Mouse (Mus musculus): ENCODE measurements around the gene Nop53. TPM values are rescaled to one million over a fixed set of nuclear protein-coding genes. Genes with fewer than 3 reads are reported as not detected.

Gene Nop53
- polyA plus RNA-seq, 1 experiment from 2014 or later = 139 TPM

DNA sequence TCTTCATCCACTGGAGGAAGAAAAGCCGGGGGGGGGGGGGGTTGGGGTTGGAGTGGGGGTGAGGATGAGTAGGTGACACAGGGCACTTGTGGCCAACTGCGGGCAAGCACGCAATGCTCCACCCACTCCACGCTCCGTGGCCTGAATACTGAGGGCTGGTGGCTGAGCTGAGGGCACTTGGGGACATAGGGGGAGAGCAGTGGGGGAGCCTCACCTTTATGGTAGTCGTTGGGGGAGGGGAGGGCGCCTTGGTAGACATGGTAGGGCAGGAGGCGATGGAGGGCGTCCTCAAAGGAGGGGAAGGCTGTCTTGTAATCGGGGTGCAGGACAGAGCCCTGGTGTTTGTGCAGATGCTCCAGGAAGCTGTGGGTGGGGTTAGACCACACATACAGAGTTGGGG lies 29.6 kb upstream of the Nop53 start:
- Histone ChIP-seq H3K27me3 (replicated peaks; ENCODE audit: control insufficient read depth, insufficient read depth, low read length) (no peaks in the 10 kb centered on the region), H3K9ac (replicated peaks; ENCODE audit: low read depth, low read length) (no peak overlapping the region), H3K4me3 (replicated peaks; ENCODE audit: low read length) (no peak overlapping the region), H3K27ac (ENCODE audit: low read length) (no peak overlapping the region), H3K9me3 (ENCODE audit: control insufficient read depth, low read length) (no peaks in the 10 kb centered on the region), H3K4me2 (ENCODE audit: low read length) (no peak overlapping the region), H3K36me3 (ENCODE audit: control insufficient read depth, insufficient read depth) (peaks cover 31% of the 10 kb centered on the region), H3K4me1 (replicated peaks; ENCODE audit: control insufficient read depth, insufficient read depth, low read length) (no peaks in the 10 kb centered on the region)
- WGBS = 95% methylated on average over 10 of the region's 10 CpGs
- ATAC-seq = no peak

DNA sequence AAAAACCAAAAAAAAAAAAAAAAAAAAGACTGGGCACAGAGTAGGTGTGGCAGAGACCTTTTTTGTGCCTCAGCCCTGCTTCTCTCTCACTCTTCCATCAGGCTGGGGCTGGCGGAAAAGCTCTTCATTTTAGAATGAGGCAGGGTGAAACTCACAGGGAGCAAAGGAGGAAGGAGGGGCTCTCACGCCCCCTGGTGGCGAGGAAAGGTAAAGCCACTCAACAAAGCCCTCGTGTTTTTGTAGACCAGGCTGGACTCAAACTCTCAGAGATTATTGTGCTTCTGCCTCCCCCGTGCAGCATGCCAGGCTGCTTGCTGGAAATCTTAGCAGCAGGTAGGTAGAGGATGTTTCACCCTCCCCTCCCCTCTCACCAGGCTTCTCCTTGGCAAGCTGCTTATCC lies 28.8 kb upstream of the Nop53 start:
- Histone ChIP-seq H3K4me3 (replicated peaks; ENCODE audit: low read length) (no peak overlapping the region), H3K9me3 (ENCODE audit: control insufficient read depth, low read length) (no peaks in the 10 kb centered on the region), H3K27ac (ENCODE audit: low read length) (no peak overlapping the region), H3K4me1 (replicated peaks; ENCODE audit: control insufficient read depth, insufficient read depth, low read length) (no peaks in the 10 kb centered on the region), H3K4me2 (ENCODE audit: low read length) (no peak overlapping the region), H3K9ac (replicated peaks; ENCODE audit: low read depth, low read length) (no peak overlapping the region), H3K36me3 (ENCODE audit: control insufficient read depth, insufficient read depth) (peaks cover 31% of the 10 kb centered on the region), H3K27me3 (replicated peaks; ENCODE audit: control insufficient read depth, insufficient read depth, low read length) (no peaks in the 10 kb centered on the region)
- WGBS = 56% methylated on average over 5 of the region's 5 CpGs
- ATAC-seq = no peak

DNA sequence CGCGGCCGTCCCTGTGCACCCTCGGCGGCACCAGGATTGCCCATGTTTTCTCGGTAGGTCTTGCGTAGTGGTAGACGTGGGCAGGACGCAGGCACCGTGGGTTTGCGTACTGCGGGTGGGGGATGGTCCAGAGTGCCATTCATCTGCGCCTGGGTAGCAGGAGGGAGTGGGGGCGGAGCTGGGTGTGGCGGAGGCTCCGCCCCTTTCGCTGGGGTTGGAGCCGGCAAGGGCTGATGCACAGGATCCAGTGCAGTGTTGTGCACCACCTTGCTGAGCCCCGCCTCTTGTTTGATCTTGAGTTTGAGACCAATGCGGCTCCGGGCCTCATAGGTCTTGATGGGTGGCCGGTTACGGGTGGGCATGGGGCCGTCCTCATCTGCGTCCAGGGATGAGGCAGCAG lies 26.4 kb upstream of the Nop53 start:
- no peak overlapping the region for H3K4me2 ChIP-seq (ENCODE audit: low read length)
- H3K4me1 ChIP-seq (replicated peaks; ENCODE audit: control insufficient read depth, insufficient read depth, low read length) = peaks cover 4% of the 10 kb centered on the region
- no peaks in the 10 kb centered on the region for H3K27me3 ChIP-seq (replicated peaks; ENCODE audit: control insufficient read depth, insufficient read depth, low read length)
- 0 out of 2 replicates have a peak, but pooled peaks have one; percentile 3 for ATAC-seq
- no peak overlapping the region for H3K4me3 ChIP-seq (replicated peaks; ENCODE audit: low read length)
- H3K36me3 ChIP-seq (ENCODE audit: control insufficient read depth, insufficient read depth) = peaks cover 24% of the 10 kb centered on the region
- no peak overlapping the region for H3K27ac ChIP-seq (ENCODE audit: low read length)
- no peaks in the 10 kb centered on the region for H3K9me3 ChIP-seq (ENCODE audit: control insufficient read depth, low read length)
- 57% methylated on average over 25 of the region's 25 CpGs for WGBS
- no peak overlapping the region for H3K9ac ChIP-seq (replicated peaks; ENCODE audit: low read depth, low read length)

DNA sequence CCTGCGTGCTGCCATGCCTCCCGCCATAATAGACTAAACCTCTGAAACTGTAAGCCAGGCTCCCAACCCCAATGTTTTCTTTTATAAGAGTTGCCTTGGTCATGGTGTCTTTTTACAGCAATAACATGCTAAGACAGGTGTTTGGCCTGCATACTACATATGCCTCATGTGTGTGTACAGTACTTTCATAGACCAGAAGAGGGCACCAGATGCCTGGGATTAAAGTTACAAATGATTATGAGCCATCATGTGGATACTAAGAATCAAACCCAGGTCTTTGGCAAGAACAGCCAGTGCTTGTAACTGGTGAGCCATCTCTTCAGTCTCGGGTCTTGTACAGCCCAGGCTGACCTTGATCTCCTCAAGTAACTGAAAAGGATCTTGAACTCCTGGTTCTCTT lies 23.8 kb upstream of the Nop53 start:
- 77% methylated on average over 3 of the region's 3 CpGs for WGBS
- H3K27ac ChIP-seq (ENCODE audit: low read length) = no peak overlapping the region
- no peak overlapping the region for H3K4me2 ChIP-seq (ENCODE audit: low read length)
- peaks cover 17% of the 10 kb centered on the region for H3K36me3 ChIP-seq (ENCODE audit: control insufficient read depth, insufficient read depth)
- ATAC-seq = no peak
- no peaks in the 10 kb centered on the region for H3K9me3 ChIP-seq (ENCODE audit: control insufficient read depth, low read length)
- H3K4me3 ChIP-seq (replicated peaks; ENCODE audit: low read length) = no peak overlapping the region
- H3K9ac ChIP-seq (replicated peaks; ENCODE audit: low read depth, low read length) = no peak overlapping the region
- no peaks in the 10 kb centered on the region for H3K27me3 ChIP-seq (replicated peaks; ENCODE audit: control insufficient read depth, insufficient read depth, low read length)
- peaks cover 5% of the 10 kb centered on the region for H3K4me1 ChIP-seq (replicated peaks; ENCODE audit: control insufficient read depth, insufficient read depth, low read length)

DNA sequence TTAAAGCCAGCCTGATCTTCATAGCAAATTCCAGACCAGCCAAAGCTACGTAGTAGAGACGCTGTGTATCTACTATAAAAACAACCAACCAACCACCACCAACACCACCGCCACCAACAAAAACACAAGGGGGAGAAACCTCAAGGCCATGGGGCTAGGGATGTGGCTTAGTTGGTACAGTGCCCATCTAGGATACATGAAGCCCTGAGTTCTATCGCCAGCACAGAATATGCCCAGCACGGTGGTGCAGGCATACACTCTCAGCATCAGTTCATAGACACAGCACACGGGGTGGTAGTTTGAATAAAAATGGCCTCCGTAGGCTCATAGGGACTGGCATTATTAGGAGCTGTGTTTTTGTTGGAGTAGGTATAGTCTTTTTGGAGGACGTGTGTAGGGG lies 22.4 kb upstream of the Nop53 start:
- Histone ChIP-seq H3K9me3 (ENCODE audit: control insufficient read depth, low read length) (no peaks in the 10 kb centered on the region), H3K4me3 (replicated peaks; ENCODE audit: low read length) (no peak overlapping the region), H3K27ac (ENCODE audit: low read length) (no peak overlapping the region), H3K4me1 (replicated peaks; ENCODE audit: control insufficient read depth, insufficient read depth, low read length) (peaks cover 5% of the 10 kb centered on the region), H3K36me3 (ENCODE audit: control insufficient read depth, insufficient read depth) (peaks cover 9% of the 10 kb centered on the region), H3K9ac (replicated peaks; ENCODE audit: low read depth, low read length) (no peak overlapping the region), H3K4me2 (ENCODE audit: low read length) (no peak overlapping the region), H3K27me3 (replicated peaks; ENCODE audit: control insufficient read depth, insufficient read depth, low read length) (no peaks in the 10 kb centered on the region)
- WGBS = 84% methylated on average over 8 of the region's 8 CpGs
- no peak for ATAC-seq

DNA sequence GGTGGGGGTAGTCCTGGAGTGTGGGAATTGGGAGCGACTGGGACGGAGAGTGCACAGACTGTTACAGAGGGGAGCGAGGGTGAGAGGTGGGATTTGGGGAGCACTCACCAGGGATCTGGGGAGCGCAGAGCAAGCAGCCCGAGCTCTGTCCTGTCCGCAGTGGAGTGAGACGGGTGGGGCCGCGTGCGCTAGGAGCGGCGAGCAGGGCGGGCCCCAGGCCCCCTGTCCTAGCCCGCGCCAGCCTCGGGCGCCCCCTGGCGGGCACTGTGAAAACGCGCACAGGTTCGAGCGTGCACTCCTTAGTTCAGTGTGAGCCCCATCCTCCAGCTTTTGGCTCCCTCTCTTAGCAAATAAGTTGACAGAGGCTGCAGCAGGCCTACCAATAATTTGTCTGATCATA lies 21.4 kb upstream of the Nop53 start, which contains the start of gene Ehd2:
Ehd2 (minus strand) TSS at position 256 of the 400 bp plus-strand sequence.
- under 1% methylated on average over 22 of the region's 22 CpGs for WGBS
- peak within 1 kb of the TSS; percentile 47 for H3K4me2 ChIP-seq (ENCODE audit: low read length)
- H3K9me3 ChIP-seq (ENCODE audit: control insufficient read depth, low read length) = no peaks in the 10 kb centered on the region
- no peaks in the 10 kb centered on the region for H3K27me3 ChIP-seq (replicated peaks; ENCODE audit: control insufficient read depth, insufficient read depth, low read length)
- no peak within 1 kb of the TSS for H3K27ac ChIP-seq (ENCODE audit: low read length)
- peaks cover 9% of the 10 kb centered on the region for H3K36me3 ChIP-seq (ENCODE audit: control insufficient read depth, insufficient read depth)
- peak; percentile 80 for ATAC-seq
- H3K4me1 ChIP-seq (replicated peaks; ENCODE audit: control insufficient read depth, insufficient read depth, low read length) = peaks cover 15% of the 10 kb centered on the region
- H3K9ac ChIP-seq (replicated peaks; ENCODE audit: low read depth, low read length) = peak within 1 kb of the TSS; percentile 42; the same call in 1 of the 2 replicates
- peak within 1 kb of the TSS; percentile 27 for H3K4me3 ChIP-seq (replicated peaks; ENCODE audit: low read length)

DNA sequence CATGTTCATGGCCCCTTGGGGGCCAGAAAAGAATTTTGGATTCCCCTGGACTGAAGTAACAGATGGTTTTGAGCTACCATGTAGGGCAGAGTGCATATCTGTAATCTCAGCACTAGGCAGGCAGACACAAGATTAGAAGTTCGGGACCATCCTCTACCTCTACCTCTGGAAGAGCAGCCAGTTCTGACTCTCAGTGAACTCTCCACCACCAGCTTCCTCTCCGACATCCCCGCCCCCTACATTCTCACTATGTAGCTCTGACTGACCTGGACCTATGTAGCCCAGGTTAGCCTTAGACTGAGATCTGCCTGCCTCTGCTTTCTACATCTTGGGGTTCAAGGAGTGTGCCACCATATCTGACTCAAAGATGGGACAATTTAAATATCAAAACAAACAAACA lies 20.6 kb upstream of the Nop53 start:
- Histone ChIP-seq H3K9ac (replicated peaks; ENCODE audit: low read depth, low read length) (no peak overlapping the region), H3K4me2 (ENCODE audit: low read length) (no peak overlapping the region)
- WGBS = 73% methylated on average over 3 of the region's 3 CpGs

DNA sequence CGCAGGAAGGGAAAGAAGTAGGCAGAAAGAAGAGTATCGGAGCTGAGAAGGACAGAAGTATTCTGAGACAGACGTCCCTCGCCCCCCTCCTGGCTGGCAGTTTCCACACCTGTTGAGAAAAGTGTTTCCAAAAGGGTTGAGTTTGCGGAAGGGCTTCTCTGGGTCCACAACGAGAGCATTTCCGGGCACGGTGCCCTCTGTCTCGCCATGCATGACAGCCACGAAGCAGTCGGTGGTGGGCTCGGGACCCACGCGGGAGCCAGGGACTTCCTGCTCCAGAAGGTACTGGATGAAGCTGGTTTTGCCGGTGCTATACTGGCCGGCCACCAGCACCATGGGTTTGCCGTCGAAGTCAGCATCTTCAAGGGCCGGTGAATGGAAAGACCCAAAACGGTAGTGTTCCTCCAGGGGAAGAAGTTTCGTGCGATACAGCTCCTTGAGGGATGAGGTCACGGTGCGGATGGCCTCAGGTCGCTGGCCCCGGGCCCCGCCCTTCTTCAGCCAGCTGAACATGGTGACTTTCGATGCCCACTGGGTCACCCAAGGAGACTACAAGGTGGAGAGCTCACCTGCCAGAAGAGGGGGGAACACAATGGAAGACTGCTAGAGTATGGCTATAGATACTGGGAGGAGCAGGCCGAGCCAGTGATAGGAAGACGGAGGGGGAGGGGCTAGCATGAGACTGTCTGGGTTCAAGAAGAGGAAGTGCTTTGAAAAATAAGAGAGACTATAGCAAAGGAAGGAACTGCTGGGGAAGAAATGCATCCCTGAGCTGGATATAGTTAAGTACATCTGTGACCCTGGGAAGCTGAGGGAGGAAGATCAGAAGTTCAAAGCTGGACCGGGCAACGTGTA lies 18.2 kb upstream of the Nop53 start:
- Histone ChIP-seq H3K27me3 (replicated peaks; ENCODE audit: control insufficient read depth, insufficient read depth, low read length) (no peaks in the 10 kb centered on the region), H3K9ac (replicated peaks; ENCODE audit: low read depth, low read length) (no peak overlapping the region), H3K4me2 (ENCODE audit: low read length) (no peak overlapping the region), H3K4me3 (replicated peaks; ENCODE audit: low read length) (no peak overlapping the region), H3K36me3 (ENCODE audit: control insufficient read depth, insufficient read depth) (no peaks in the 10 kb centered on the region), H3K27ac (ENCODE audit: low read length) (no peak overlapping the region), H3K4me1 (replicated peaks; ENCODE audit: control insufficient read depth, insufficient read depth, low read length) (peaks cover 18% of the 10 kb centered on the region), H3K9me3 (ENCODE audit: control insufficient read depth, low read length) (no peaks in the 10 kb centered on the region)
- 86% methylated on average over 32 of the region's 32 CpGs for WGBS
- ATAC-seq = no peak

More for the DNA sequence above, 20.6 kb upstream of the Nop53 start:
- H3K9me3 ChIP-seq (ENCODE audit: control insufficient read depth, low read length) = no peaks in the 10 kb centered on the region
- peaks cover 18% of the 10 kb centered on the region for H3K4me1 ChIP-seq (replicated peaks; ENCODE audit: control insufficient read depth, insufficient read depth, low read length)
- H3K27me3 ChIP-seq (replicated peaks; ENCODE audit: control insufficient read depth, insufficient read depth, low read length) = no peaks in the 10 kb centered on the region
- ATAC-seq = no peak
- H3K4me3 ChIP-seq (replicated peaks; ENCODE audit: low read length) = no peak overlapping the region
- H3K27ac ChIP-seq (ENCODE audit: low read length) = no peak overlapping the region
- H3K36me3 ChIP-seq (ENCODE audit: control insufficient read depth, insufficient read depth) = 0 out of 2 replicates have a peak, but pooled peaks cover under 1% of the 10 kb centered on the region

DNA sequence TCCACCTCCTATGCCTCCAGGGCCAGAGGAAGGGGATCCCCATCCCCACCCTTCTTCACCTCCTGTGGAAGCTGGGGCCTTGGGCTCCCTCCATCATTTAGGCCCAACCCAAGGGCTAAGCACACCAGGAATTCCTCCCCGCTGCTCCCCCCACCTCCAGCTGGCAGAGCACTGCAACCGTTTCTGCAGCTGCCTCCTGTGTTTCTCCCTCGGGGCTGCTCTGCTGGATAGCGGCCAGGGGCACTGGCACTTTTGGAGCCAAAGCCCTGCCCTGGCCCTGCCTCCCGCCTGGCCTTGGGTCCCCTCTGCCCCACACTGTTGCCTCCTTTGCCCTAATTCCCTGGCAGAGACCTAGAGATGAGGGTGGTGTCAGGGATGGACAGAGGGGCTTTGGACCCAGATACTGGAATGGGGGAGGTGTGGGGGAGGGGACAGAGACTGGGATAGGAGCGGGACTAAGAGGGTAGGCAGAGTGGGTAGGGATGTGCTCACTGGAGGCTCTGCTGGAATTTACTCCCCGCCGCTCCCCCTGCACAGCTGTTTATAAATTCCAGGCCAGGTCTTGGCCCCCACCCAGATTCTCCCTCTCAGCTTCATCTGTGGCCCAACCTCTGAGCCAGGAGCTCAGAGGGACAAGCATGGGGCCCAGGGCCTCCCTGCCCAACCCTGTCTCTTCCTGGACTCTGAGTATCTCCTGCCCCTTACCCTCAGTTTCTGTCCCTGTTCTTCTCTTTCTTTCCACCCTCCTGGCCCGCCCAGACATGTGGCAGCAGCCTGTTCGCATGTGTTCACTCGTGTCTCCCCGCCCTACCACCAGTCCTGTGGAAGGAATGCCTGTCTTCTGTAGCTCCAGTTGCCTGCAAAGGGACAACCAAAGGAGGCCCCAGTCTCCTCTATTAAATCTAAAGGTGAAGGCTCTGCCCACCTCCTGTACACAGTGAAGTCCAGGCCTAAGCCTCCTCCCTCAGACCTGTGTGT lies 16.7 kb upstream of the Nop53 start:
- no peaks in the 10 kb centered on the region for H3K9me3 ChIP-seq (ENCODE audit: control insufficient read depth, low read length)
- no peak overlapping the region for H3K9ac ChIP-seq (replicated peaks; ENCODE audit: low read depth, low read length)
- no peaks in the 10 kb centered on the region for H3K36me3 ChIP-seq (ENCODE audit: control insufficient read depth, insufficient read depth)
- no peak overlapping the region for H3K4me3 ChIP-seq (replicated peaks; ENCODE audit: low read length)
- no peaks in the 10 kb centered on the region for H3K27me3 ChIP-seq (replicated peaks; ENCODE audit: control insufficient read depth, insufficient read depth, low read length)
- no peak overlapping the region for H3K27ac ChIP-seq (ENCODE audit: low read length)
- 27% methylated on average over 12 of the region's 12 CpGs for WGBS
- H3K4me2 ChIP-seq (ENCODE audit: low read length) = no peak overlapping the region
- peaks cover 18% of the 10 kb centered on the region for H3K4me1 ChIP-seq (replicated peaks; ENCODE audit: control insufficient read depth, insufficient read depth, low read length)
- ATAC-seq = peak; percentile 59
